Mouse (Mus musculus): ENCODE measurements at regions not wholly inside any gene's neighbourhood (a gene's known extent, or its start where the extent isn't known, plus 50 kb on each side); places are given as distances from the start of the nearest gene placed in this dataset.

- in situ Hi-C loops (cut with MboI, MseI) = no loop called here
These were observed 268.8 kb upstream of the Klf3 start for GRCm38 (mm10) chr5:64534371-64534770.

DNA sequence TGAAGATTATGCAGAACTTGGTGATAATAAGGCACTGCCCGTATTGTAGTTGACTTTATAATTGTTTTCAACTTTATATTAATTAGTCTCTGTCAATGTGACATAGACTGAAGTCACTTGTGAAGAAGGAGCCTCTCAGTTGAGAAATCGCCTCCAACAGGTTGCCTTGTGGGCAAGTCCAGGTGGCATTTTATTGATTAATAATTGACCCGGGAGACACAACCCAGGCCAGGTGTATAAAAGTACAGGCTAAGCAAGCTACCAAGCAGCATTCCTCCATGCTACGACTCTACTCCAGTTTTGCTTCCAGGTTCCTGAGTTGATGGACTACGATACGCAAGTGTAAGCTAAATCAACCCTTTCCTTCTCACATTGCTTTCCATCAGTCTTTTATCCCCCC is 268.2 kb upstream of the Klf3 start:
- in situ Hi-C loops (cut with MboI, MseI) = loop anchor here (5.0 kb wide), 1 partner anchor 52 kb away; no protein-coding TSS in a partner anchor

GRCm38 (mm10) chr5:64535546-64535945 is 267.6 kb upstream of the Klf3 start:
- in situ Hi-C loops (cut with MboI, MseI) = loop anchor here (5.0 kb wide), 1 partner anchor 52 kb away; no protein-coding TSS in a partner anchor

- in situ Hi-C loops (cut with MboI, MseI) = loop anchor here (5.0 kb wide), 1 partner anchor 51 kb away; no protein-coding TSS in a partner anchor
These were observed 266.6 kb upstream of the Klf3 start for GRCm38 (mm10) chr5:64536393-64537112.

DNA sequence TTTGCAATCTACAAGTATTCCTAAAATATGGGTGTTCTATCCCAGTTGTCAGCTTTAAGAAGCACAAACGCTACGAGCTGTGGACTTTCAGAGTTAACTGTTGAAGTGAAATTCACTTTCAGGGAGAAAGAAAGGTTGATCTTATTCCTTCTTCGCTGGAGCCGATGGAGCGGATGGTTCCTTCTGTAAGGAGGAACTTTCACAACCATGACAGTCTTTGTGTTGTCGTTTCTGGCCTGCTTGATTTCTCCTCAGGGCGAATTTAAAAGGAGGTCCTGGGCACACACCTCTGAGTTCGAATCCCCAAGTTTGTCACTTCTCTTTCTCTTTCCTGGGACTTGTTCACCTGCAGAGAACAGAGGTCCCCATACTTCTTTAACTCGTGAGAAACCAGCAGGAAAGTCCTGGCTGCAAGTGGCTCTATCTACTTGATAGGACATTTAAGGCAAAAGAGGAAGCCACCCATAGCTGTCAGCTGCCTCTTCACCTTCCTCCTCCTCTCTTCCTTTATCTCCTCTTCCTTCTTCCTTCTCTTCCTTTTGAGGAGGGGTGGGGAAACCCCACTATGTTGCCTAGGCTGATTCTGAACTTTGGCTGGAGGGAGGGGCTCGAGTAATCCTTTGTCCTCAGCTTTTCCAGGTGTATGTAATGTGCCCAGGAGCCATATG is 265.9 kb upstream of the Klf3 start:
- in situ Hi-C loops (cut with MboI, MseI) = loop anchor here (5.0 kb wide), 1 partner anchor 50 kb away; no protein-coding TSS in a partner anchor

GRCm38 (mm10) chr5:64541765-64542164 is 261.4 kb upstream of the Klf3 start:
- in situ Hi-C loops (cut with MboI, MseI) = no loop called here

- in situ Hi-C loops (cut with MboI, MseI) = no loop called here
These were observed 247.3 kb upstream of the Klf3 start for GRCm38 (mm10) chr5:64555931-64556330.

DNA sequence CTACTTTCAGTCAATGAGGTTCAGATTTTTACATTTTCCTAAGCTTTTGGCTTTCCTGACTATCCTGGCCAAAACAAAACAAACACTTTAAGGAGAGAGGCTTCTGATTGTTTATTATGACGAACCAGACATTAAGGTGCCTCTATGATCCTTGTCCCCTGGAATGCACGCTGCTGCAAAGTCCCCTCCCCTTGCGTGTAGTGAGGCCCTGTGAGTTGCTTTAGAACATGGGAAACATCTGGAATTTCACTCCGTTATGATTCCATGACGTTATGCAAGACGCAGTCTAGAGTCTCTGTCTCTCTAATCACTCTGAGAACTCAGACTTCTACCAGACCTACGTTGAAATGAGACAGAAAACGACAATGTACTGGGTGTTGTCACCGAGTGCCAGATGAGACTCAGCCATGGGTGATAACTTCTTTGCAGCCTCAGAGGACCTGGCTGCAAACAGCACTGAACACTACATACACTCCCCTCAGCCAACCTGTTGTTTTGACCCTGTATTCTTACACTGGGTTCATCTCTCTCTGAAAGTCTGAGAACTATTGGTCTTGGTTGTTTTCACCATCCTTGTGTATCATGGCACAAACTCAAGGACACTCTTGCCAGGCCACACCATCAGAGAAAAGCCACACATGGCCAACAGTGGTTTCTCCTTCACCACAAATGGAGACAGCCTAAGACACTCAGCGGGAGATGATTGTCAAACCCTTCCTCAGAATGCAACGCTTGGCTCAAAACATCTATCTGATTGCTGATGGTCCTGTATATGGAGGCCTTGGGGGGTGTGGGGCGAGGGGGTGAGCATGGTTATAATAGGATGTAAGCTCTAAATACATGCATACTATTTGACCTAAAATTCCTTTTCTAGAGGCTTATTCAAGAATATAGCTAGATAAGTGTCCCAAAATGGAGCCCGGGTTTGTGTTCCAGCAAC is 236.5 kb upstream of the Klf3 start:
- in situ Hi-C loops (cut with MboI, MseI) = no loop called here

DNA sequence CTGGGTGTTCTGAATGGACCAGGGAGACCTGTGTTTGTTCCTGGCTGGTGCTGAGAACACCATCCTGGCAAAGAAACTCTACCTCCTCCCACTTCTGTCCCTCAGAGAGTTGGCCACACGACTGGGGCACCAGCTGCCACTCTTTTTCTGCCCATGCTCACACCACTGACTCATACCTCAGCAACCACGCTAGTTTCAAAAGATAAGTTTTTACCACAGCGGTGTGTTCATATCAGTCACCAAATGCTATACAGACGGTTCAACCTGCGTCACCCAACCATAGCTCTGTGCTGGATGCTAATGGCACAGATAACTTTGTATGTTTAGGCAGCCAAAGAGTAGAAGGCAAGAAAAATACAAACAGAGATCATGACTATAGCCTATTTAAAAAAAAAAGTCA is 235.4 kb upstream of the Klf3 start:
- in situ Hi-C loops (cut with MboI, MseI) = no loop called here

DNA sequence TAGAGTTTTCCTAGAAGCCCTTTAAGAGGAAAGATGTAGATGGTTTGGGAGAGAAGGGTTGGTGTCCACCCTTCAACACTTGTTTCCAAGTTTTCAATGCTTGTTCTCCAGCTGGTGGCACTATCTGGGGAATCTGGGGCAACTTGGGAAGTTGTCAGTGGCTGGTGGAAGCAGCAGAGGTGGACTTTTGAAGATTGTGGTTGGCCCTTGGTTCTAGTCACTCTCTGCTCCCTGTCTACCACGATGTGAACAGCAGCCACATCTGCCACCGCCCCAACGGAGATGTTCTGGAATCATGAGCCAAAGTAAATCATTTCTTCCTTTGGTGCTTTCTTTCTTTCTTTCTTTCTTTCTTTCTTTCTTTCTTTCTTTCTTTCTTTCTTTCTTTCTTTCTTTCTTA is 234.9 kb upstream of the Klf3 start:
- in situ Hi-C loops (cut with MboI, MseI) = no loop called here

GRCm38 (mm10) chr5:64574386-64574785 is 228.8 kb upstream of the Klf3 start:
- in situ Hi-C loops (cut with MboI, MseI) = no loop called here

DNA sequence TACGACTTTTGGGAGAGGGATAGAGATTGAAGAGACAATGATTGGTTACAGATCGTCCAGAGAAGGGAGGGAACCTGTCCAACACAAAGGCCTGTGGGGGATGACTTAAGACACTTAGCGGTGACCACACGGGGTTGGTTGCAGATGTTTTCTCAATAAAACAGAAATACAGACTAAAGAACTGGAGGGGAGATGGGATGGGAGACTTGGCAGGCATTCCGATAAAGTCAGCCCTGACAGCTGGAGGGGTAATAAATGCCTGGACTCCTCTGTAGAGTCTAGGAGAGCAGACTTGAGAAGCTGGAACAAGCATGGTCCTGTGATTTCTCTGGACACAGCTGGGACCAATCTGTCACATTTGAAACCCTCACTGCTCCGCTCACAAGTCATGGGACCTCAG is 227.3 kb upstream of the Klf3 start:
- in situ Hi-C loops (cut with MboI, MseI) = no loop called here

- in situ Hi-C loops (cut with MboI, MseI) = no loop called here
These were observed 226.5 kb upstream of the Klf3 start for GRCm38 (mm10) chr5:64576426-64577262.

DNA sequence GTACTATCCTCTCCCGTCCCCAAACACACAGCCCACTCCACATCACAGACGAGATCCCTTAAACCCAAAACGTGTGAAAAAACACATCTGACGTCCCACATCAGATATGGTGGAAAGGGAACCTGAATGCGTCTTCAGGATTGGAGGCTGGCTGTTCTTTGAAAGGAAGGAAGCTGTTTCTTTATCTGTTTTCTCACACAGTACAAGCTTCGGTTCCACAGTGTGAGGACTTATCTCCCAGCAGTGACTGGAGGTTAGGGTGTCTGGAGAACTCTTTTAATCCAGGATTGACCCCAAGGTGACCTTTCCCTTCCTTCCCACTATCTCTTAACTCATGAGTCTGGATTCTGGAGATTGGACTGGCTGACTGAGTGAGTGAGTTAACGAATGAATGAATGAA is 225.8 kb upstream of the Klf3 start:
- in situ Hi-C loops (cut with MboI, MseI) = no loop called here

- in situ Hi-C loops (cut with MboI, MseI) = no loop called here
These were observed 224.7 kb upstream of the Klf3 start for GRCm38 (mm10) chr5:64578536-64578935.

GRCm38 (mm10) chr5:64579086-64579485 is 224.1 kb upstream of the Klf3 start:
- in situ Hi-C loops (cut with MboI, MseI) = no loop called here

DNA sequence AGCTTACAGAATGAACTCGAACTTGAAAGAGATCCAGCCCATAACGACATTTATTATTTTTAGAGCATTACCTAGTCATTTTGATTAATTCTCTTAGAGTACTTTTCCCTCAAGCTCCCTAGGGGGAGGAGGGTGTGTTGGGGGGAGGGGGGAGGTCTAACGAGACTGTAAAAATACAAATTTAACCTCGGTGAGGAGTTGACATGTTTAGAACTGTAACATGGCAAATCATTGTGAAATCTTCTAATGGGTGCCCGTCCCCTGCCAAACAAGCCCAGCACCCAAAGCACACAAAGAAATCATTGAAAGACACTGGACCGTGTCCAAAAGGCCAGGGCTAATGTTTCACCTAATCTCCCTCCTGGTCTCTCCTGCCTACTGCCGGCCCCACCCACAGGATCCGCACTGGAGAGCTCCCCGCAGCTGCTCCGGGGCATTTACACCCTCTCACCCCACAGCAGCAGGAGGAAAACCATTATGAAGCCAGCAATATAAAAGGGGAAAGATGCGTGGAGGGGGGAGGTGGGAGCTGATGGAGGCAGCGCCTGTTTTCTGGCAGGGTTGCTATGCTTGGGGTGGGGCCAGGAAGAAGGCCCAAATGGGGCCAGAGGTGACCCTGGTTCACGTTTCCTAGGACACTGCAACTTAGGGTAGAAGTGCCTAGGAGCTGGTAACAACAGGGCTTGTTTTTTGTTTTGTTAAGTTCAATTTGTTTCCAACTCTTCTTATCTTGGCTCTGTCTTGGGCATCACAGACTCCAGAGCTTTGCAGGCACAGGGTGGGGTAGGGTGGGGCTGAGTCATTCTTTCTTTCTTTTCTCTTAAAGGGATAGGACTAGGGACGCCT is 223.5 kb upstream of the Klf3 start:
- in situ Hi-C loops (cut with MboI, MseI) = no loop called here

DNA sequence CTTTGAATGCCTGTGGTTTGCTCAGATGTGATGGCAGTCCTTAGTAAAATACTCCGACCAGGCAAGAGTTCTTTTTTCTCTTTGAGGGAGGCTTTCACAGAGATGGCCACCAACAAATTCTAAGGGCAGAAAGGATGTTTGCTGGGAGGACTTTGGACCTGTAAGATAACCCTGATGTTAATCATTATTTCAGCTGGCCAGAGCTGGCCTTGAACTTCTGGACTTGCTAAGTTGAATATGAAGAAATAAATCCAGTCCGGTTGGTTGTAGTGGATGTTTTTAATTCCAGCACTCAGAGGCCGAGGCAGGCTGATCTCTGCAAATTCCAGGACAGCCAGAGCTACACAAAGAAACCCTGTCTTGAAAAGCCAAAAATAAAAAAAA is 222.9 kb upstream of the Klf3 start:
- in situ Hi-C loops (cut with MboI, MseI) = no loop called here

GRCm38 (mm10) chr5:64580786-64581445 is 222.3 kb upstream of the Klf3 start:
- in situ Hi-C loops (cut with MboI, MseI) = no loop called here

GRCm38 (mm10) chr5:64581461-64581860 is 221.7 kb upstream of the Klf3 start:
- in situ Hi-C loops (cut with MboI, MseI) = no loop called here

All from T-helper 1 cell (primary cell).